Mouse (Mus musculus) megakaryocyte, adult 5-6 weeks (primary cell): ENCODE results near the gene Prpf8. TPM values are rescaled to one million over a fixed set of nuclear protein-coding genes. Genes with fewer than 3 reads are reported as not detected.

Experiments
- ATAC-seq: 2 replicates; pipeline ENCODE4 v1.8.0; 2016; ENCODE audit warnings: mild to moderate bottlenecking, inconsistent platforms; ENCODE audit not compliant: poor library complexity, severe bottlenecking
- total RNA-seq, 2 experiments: library from RNA; stranded (forward) in 1 of 2; stranded (reverse) in 1 of 2; fragments of 153-499, 151-499 nt in 1 of 2; fragments of 221-1000, 200-1000 nt in 1 of 2; gene quantifications; 2 replicates each; pipeline versions ENCODE4 v1.2.3 to v1.2.4; 2015 to 2017

Prpf8 gene
- total RNA-seq, 2 experiments from 2014 or later, result 69.3 to 91.3 TPM

DNA sequence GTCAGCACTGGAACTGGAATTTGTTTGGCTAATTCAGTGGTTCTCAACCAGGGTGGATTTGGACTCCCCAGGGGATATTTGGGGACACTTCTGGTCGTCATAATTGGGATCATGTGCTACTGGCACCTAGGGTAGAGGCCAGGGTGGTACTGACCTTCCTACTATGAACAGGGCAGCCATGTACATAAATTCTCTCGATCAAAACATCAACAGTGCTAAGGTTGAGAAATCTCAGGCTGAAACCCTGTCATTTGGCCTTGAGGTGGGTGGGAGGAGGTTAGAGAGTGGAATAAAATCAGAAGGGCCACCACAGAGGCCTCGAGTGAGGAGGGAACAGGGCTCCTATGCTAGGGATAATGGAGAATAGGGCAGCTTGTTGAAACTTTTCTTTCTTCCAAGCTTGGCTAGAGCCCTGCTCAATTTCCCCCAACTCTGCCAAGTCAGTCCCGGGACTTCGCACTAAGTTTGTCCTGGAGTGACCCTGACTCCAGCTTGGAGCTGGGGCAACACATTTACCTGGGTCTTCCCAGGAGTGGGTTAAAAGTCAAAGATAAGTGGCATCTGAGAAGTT lies 27.4 kb upstream of the Prpf8 start:
- ATAC-seq, result no peak

DNA sequence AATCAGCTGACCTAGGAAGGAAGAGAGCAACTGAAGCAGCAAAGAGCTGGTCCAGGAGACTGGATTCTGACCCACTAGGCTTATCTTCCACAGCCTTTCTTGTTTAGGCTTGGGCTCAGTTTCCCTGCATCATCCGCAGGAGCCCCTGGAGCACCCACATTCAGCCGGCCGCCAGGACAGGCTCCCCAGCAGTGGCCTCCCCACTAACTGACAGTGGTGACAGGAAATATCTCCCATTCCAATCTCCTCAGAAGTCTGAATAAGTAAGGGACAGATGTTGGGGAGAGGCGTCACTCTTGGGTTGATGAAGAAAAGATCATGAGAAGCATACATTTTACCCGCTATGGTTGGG lies 26.9 kb upstream of the Prpf8 start:
- ATAC-seq, result no peak

DNA sequence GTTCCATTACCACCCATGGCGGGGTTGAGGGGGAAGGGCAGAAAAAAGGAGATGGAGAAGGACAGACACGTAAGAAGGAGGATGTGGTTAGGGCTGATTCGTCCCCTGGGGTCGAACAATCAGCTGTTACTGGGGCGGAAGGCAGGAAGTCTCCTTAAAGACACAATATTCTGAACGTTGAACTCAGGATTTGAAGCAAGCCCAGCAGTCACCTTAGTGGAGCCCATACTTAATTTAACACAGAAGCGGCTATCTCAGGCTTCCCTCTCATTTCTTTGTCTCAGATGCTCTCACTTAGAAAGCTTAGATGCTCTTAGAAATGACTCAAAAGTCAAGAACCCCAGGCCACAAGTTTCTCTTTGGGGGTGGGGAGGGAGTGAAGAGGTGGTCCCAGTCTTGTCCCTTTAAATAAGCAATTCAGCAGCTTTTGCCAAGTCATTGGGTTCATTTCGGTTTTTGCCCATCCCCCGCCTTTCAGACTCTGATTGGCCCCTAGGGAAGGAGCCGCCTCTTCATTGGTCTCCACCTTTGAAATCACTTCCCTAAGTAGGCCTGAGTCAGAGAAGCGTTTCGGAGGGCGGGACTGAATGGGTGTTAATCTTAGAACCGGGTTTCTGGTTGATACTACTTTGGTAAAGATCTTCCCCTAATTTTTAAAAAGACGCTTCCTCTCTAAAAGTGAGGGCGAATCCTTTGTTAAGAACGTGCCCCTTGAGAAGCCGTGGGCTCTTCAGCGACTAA lies 26.3 kb upstream of the Prpf8 start:
- ATAC-seq, result peak; percentile 45

DNA sequence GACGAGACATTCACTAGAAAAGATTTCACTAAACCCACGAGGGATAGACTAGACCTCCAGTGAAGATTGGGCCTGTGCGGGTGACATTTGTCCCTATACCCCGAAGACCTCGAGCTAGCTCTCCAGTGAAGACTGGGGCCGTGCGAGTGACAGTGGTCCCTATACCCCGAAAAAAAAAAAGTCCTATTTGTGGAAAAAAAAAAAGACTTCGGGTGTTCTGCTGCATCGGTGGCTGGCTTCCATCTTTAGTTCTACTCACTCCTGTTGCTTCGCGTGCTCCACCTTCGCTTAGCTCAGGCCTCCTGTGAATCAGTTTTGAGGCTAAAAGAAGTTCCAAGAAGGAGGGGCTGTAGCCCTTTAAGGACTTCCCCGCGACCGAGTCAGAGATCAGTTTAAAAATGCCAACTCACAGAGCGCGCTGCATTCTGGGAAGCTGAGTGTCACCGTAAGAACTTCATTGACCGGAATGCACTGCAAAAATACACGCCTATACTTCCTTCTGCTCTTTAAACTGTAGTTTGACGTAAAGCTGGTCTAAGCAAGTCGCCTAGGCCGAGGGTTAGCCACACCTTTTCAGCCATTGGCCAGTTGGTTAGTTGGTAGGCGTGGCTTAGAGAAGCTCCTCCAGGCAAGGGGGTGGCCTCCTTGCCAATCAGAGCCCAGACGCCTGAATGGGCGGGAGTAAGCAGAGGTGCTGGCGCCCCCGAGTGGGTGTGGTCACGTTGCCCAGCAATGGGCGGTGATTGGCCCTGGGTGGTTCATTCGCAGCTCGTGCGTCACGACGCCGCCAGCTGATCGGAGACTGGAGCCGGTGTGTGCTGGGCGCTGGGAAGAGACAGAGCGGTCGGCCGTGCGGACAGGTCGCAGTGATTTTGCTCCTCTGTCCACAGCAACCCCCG lies 25.5 kb upstream of the Prpf8 start, which contains the start of gene Tlcd2:
Gene Tlcd2, plus strand, starts transcription at position 872 of the 899 bp plus-strand sequence.
- ATAC-seq, result peak; percentile 69

DNA sequence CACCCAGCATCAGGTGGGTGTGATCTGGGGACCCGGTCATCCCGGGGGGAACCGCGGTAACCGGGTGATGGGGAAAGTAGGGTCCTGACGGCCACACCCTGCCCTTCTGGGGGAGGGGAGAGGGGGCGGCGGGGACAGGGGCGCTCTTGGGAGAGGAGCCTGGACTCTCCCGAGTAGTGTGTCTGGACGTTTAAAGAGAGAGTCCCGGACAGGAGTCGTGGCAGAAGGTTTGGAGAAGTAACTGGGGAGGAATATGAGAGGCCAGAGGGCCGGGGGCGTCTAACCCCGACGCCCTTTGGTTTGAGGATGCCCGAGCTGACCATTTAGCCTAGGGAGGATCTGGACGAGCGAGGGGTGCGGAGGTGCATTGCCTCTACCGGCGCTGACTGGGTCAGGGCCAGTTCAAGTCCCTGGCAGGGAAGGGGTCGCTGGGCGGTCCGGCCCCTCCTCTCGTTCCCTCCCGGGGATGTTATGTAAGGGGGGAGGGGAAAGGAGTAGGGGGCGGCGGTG lies 24.8 kb upstream of the Prpf8 start:
- no peak for ATAC-seq

DNA sequence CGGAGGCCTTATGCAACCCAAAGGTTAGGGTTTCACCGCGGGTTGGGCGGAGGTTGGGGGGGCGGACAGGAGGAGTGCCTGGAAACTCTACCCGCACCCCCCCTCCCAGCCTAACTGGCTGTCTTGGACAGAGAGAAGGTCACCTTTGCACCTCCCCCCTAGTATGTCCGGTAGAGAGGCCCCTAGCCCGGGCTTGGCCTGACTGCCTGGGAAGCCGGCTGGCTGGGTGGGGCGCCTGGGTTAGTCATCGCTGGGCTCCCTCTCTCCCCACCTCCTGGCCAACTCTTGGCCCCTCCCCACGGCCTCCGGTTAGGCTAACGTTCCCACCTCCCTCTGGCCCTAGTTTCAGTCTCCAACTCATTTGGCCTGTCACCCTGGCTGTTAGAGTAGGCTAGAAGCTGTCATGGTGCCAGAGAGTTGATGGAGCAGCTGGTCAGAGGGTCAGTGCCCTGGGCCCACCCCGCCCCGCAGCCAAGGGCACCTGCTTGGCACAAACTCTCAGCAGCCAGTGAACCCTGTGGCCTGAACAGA lies 24.3 kb upstream of the Prpf8 start:
- ATAC-seq, result peak; percentile 7; the same call in 1 of the 2 replicates

DNA sequence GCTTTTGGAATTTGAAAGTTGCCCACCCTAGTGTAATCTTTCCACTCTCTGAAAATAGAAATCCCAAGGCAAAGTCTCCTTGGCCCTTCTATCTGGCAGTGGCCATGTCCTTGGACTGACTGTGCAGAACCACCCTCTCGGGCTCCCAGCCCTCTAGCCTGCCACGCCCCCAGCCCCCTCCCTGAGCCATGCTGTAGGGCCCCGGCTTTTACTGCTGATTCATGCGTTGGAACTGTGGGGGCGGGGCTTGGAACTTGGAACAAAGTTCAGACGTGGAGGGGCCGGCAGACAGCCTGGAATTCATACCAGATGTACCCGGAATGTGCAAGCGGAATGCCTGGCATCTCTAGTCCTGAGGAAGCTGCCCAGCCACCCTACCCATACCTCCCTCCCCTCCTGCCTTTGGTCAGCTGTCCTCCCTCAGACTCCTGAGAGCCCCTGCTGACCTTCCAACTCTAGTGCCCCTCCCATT lies 23.7 kb upstream of the Prpf8 start:
- no peak for ATAC-seq

DNA sequence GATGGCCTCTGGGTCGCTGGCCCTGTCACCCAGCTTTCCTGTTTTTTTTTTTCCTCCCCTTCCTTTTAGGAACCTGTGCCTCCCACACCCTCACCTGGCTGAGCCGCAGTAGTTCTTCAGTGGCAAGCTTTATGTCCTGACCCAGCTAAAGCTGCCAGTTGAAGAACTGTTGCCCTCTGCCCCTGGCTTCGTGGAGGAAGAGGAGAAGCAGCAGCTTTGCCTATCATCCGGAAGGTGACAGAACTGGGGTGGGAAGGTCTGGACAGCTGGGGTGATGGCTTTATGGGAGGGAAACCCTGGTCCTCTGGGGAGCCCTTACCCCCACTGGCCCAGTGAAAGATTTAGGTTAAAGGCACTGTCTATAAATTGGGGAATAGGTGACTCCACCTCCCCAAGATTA lies 23.0 kb upstream of the Prpf8 start:
- ATAC-seq, result no peak

DNA sequence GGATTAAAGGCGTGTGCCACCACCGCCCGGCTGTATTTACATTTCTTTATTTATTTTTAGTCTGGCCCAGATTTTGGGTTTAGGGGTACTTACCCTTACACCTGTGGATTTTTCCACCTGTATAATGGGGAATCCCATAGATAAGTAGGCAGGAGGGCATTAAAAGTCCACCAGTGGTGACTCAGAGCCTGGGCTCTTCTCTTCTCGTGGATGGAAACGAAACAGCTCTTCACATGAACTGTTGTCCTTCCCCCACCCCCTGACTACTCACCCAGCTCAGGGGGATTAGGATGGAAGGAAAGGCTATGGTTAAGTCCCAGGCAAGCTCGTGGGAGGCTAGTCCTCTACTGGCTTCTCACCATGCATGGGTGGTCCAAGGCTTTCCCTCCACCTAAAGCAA lies 22.2 kb upstream of the Prpf8 start:
- ATAC-seq, result no peak

DNA sequence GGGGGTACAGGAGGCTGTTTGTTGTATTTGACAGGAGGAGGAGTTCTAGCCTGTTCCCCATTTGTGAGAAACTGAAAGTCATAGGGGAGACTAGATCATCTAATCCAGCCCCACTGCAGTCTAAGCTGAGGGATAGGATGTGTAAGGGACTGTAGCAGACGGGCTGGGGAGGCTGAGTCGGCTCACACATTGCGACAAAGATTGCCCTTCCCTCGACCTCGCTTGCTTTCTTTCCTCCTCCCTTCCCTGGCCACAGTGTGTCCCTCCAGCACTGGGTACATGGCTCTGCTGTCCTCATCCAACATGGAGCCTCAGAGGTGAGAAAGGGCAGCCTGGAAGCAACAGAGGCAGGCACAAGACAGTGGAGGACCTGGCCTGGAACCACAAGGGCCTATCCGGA lies 21.6 kb upstream of the Prpf8 start:
- no peak for ATAC-seq

DNA sequence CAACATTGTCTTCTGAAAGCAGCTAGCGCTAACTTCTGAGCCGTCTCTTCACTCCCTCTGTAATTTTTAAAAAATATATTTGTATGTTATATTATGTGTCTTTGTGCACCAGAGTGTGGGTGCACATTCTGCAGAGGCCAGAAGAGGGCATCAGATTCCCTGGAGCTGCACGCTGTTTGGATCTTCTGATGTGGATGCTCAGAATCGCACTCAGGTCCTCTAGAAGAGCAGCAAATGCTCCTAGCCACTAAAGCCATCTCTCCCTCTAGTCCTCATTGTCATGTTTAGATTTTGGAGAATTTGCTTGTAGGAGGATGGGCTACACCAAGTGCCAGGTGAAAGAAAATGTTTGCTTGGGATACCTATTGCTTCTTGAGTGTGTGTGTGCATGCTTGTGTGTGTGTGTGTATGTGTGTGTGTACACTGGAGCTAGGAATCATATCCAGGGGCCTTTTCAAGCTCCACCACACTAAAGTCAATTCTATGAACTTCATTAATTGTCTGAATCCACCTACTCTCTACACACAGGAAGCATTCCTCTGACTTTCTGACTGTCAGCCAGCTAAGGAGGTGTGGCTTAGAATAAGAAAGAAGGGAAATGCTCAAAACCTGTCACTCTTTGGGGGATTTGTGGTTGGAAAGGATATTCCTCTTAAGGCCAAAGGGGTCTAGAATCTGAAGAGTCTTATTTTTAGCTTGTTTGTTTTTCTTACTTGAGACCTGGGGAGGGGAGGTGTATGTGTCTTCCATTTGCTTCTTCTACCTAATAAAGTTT lies 19.7 kb upstream of the Prpf8 start:
- ATAC-seq, result no peak

DNA sequence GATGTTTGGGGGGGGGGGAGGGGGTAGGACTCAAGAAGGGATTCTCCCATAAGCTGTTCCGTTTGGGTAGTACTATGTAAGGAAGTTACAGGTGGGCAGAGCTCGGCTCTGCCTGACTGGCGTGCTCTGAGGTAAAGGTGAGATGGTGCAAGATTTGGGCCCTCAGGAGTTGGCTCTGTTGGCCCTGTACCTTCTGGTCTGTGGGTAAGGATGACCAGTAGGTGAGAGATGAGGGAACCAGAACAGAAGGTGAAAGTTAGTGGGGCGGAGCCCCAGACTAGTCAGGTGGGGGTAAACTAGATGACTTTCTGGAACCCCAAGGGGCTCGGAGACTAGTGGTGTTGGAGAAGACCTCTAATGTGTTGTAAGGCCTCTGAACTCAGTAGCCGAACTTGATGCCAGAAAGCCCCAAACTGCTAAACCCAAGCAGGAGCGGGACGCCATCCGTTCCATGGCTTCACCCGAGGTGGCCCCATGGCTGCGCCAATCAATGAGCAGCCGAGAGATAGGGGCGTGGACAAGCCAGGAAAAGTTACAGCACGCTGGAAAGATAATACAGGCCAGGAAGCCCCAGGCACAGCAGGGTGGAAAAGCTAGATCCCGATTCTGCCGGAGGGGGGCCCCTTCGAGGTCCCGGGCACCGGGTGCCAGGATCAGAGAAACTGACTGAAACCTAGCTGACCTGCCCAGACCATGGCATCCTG lies 19.0 kb upstream of the Prpf8 start:
- peak; percentile 60 for ATAC-seq

DNA sequence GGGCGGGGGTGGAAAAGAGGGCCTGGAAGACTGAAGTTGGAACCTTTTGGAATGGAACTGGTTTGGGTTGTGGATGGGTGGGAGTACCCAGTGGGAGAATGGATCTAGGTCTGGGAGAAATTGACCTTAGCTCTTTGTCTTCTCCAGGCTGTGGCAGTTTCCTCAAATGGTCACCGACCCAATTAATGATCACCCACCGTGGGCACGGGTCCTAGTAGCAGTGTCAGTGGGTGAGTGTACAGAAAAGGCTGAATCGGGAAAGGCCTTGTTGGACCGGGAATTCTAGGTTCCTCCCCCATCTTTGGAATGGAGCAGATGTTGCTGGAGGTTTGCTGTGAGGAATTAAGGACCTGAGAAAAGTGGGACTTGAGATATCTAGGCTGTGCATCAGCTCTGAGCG lies 18.2 kb upstream of the Prpf8 start:
- no peak for ATAC-seq

DNA sequence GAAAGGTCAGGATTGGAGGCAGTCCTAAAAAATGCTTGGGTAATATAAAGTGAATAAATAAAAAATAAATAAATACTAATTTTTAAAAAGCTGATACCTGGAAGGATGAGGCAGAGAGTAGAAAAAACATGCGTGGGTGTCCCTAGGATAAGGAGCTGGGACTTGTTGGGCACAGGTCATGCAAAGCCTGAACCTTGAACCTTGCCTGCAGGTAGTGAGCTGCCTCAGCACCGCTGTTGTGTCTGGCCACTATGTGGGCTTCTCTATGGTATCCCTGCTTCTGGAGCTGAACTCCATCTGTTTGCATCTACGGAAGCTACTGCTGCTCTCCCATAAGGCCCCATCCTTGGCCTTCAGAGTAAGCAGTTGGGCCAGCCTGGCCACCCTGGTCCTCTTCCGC lies 17.4 kb upstream of the Prpf8 start:
- no peak for ATAC-seq

DNA sequence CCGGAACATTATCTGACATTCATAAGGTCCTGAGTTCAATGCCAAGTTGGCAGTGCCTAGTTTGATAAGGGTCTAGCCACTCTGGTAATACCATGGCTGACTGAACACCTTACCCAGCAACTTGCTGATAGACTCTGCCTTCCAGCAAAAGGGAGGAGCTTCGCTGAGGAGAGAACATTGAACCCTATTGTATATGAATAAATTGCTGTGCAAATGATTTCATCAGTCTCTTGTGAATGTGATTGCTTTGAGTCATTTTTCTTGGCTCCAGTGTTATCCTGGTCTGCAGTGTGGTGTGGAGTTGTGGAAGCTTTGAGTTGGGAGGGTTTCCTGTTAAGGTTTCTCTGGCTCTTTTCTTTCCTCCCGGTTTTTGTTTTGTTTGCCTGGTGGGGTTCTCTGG lies 15.9 kb upstream of the Prpf8 start:
- no peak for ATAC-seq

DNA sequence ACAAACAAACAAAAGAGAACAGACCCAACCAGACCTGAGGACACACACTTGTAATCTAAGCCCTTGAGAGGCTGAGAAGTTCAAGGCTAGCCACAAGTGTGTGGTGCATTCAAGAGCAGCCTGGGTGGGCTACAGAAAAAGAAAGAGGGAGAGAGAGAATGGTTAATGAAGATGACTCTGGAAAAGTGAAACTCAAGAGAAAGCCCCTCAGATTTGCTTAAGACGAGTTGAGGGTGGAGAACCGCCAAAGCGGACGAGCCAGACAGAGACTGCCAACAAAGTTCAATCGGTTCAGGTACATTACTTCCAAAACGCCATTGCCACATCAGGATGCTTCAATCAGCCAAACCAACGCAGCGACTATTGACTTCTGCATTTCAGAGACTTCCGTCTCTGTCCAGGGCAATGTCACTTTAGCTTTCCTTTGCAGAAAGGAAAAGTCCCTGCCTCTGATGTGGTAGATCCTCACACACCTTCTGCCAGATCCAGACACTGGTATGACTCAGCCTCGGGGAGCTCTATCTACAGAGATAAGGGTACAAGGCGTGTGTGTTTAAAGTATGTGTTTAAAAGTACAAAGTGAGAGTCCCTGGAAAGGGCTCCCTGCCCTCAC lies 14.0 kb upstream of the Prpf8 start:
- ATAC-seq, result peak; percentile 77

DNA sequence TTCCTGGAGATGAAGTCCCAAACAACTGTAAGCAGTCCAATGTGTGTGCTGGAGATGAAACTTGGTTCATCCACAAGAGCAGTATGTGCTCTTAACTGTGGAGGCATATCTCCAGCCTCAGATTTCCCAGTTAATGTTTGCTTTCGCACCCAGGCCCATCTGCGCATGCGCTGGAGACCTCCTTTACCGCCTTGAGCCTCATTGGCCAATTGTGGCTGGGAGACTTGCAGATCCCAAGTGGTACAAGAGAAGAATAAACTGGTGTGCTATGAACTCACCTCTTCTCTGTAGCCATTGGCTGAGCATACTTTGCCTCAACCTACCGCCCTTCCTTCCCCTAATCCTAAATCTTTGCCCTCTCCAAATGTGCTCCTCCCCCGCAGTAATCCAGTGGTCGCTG lies 13.2 kb upstream of the Prpf8 start:
- no peak for ATAC-seq

DNA sequence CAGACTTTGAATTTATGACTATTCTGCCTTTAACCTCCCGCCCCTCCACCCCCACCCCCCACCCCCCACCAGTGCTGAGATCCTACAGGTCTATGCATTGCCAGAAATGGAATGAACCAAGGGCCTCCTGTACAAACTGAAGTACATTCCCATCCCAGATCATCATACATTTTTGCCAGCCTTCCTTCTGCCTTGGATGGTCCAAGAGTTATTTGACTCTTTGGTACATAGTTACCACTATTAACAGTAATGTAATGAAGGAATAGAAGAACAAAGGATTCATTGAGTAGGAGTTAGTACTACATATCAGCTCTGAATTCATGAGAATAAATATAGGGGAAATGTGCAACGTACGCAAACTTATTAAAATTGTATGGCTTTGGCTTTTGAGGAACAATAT lies 424 bp upstream of the Prpf8 start:
- ATAC-seq, result 0 out of 2 replicates have a peak, but pooled peaks have one; percentile 1

DNA sequence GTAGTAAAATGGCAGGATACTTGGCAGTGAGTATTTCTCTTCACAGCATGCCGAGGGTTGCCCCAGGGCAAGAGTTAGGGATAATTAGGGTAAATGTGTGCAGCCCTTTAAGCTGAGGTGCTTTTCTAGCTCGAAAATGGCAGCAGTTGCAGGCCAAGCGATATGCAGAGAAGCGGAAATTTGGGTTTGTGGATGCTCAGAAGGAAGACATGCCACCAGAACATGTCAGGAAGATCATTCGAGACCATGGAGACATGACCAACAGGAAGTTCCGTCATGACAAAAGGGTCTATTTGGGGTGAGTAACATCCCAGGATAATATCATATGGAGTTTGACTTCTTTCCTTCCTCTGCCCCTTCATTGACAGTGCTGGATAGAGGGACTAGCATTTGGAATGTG lies 880 bp downstream of the Prpf8 start:
- ATAC-seq, result no peak
